Mouse (Mus musculus) liver, embryonic 16.5 days (tissue): ENCODE data around the gene Gng8. TPM values are rescaled to one million over a fixed set of nuclear protein-coding genes. Genes with fewer than 3 reads are reported as not detected.
A peak's percentile ranks its signal among the peaks of the same experiment; 100 is the strongest.

ENCODE experiments used
- ATAC-seq: fragments of 200-750 bp; cut with Nextera tagmentation; 2 replicates; pipeline ENCODE4 v1.8.0; 2017; ENCODE audit warnings: low read depth, mild to moderate bottlenecking, moderate number of reproducible peaks, moderate library complexity
- H3K27ac ChIP-seq: fragments of 300-500 bp; sonication (generic); 2 replicates; pipeline ENCODE4 v1.5.1; 2014; ENCODE audit warnings: mild to moderate bottlenecking, low read length
- H3K27me3 ChIP-seq: fragments of 300-500 bp; sonication (generic); 2 replicates; pipeline ENCODE4 v1.6.1; 2014; ENCODE audit warnings: low read depth, low read length, mixed read lengths; ENCODE audit not compliant: control insufficient read depth, insufficient read depth
- H3K36me3 ChIP-seq: fragments of 300-500 bp; sonication (generic); 2 replicates; pipeline ENCODE4 v1.6.1; 2014; ENCODE audit warnings: mild to moderate bottlenecking; ENCODE audit not compliant: control insufficient read depth, insufficient read depth
- H3K4me1 ChIP-seq: fragments of 300-500 bp; sonication (generic); 2 replicates; pipeline ENCODE4 v1.6.1; 2014; ENCODE audit warnings: low read depth, low read length, mixed read lengths; ENCODE audit not compliant: control insufficient read depth
- H3K4me2 ChIP-seq: fragments of 300-500 bp; sonication (generic); 2 replicates; pipeline ENCODE4 v1.6.1; 2014; ENCODE audit warnings: low read depth, low read length, mixed read lengths
- H3K4me3 ChIP-seq: fragments of 300-500 bp; sonication (generic); 2 replicates; pipeline ENCODE4 v1.5.1; 2014; ENCODE audit warnings: low read depth, mild to moderate bottlenecking, low read length
- H3K9ac ChIP-seq: fragments of 300-500 bp; sonication (generic); 2 replicates; pipeline ENCODE4 v1.6.1; 2014; ENCODE audit warnings: low read depth, low read length
- H3K9me3 ChIP-seq: fragments of 300-500 bp; sonication (generic); replicated peaks from 2 replicates; pipeline ENCODE4 v1.6.1; 2016; ENCODE audit warnings: low read length; ENCODE audit not compliant: control insufficient read depth
- WGBS: fragments of 180-500 bp; shearing (Covaris S2); extraction: QIAGEN DNeasy Blood & Tissue Kit; methylation state at CpG from one replicate; pipeline ENCODE4 v1.1.7; 2014; ENCODE audit not compliant: insufficient replicate concordance; 5-methylcytosine and 5-hydroxymethylcytosine counted together
- polyA plus RNA-seq: library from polyadenylated mRNA; unstranded; fragments of >200 nt; fragmentation: Nextera tagmentation; extraction: Ambion mirVana; gene quantifications from 2 replicates; pipeline ENCODE4 v1.2.1, GENCODE M21; 2015

The Gng8 gene
- 0.17 TPM in 1 of 2 replicates, not detected in the other for polyA plus RNA-seq

DNA sequence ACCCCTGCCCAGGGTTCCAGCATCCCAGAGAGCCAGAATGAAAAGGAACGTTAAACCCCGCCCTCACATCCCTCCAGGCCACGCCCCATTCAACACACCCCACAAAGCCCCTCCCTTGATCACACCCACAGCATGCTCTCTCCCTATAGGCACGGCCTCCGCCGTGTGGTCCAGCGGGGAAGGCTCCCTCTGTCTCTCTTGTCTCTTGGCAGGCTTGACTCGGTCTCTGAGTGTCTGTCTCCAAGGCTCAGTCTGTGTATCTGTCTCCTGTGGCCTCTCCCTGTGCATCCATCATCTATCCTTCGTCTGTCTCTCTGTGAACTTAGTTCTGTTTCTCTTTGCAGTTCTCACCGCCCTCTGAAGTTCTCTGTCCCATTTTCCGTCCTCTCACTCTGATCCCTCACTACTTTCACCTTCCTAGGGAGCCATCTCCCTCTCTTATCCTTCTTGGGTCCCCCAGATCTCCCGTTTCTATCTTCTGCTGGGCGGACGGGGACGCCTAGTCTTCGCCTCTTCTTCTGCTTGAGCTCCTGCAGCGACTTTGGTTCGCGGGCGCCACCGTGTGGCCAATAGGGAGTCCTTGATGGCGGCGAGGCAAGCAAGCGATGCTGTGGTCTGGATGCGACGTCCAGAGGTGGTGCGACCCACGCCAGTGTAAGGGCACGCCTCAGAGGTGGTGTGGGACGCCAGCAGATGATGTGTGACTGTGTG lies at the start of gene Gng8:
Gng8 (plus strand) TSS at position 146 of the 711 bp plus-strand sequence.
- peak within 1 kb of the TSS; percentile 44 for H3K4me3 ChIP-seq
- no peaks in the 10 kb centered on the region for H3K9me3 ChIP-seq
- H3K4me1 ChIP-seq, result peaks cover 9% of the 10 kb centered on the region
- peaks cover 57% of the 10 kb centered on the region for H3K27me3 ChIP-seq
- no peak within 1 kb of the TSS for H3K9ac ChIP-seq
- no peaks in the 10 kb centered on the region for H3K36me3 ChIP-seq
- no peak within 1 kb of the TSS for H3K27ac ChIP-seq
- H3K4me2 ChIP-seq, result peak within 1 kb of the TSS; percentile 80
- ATAC-seq, result peak; percentile 82
- under 1% methylated on average over 30 of the region's 30 CpGs for WGBS

DNA sequence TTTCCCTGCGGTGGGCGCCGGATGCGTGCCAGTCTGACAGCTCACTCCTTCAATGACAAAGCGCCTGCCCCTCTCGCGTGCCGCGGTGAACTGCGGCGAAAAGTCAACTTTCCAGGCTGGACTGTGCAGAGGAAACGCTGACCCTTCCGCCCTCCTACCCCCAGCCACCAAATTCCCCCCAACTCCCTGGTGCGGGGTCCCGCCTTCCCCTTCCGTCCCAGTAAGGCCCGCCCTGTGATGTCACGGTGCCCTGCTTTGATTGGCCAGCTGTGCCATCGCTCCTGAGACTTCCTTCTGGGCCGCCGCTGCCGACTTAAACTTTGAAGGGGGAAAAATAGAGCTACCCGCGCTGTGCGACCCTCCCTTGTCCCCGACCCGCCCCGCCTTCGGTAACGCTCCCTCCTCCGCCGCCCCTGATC lies 48.9 kb upstream of the Gng8 start, which contains the start of gene Prkd2:
Prkd2 (plus strand) TSS at position 258 of the 419 bp plus-strand sequence.
- Histone ChIP-seq H3K9me3 (no peaks in the 10 kb centered on the region), H3K4me3 (peak within 1 kb of the TSS; percentile 78), H3K27ac (peak within 1 kb of the TSS; percentile 72), H3K36me3 (peaks cover 13% of the 10 kb centered on the region), H3K9ac (peak within 1 kb of the TSS; percentile 82), H3K27me3 (no peaks in the 10 kb centered on the region), H3K4me1 (peaks cover 33% of the 10 kb centered on the region), H3K4me2 (peak within 1 kb of the TSS; percentile 98)
- ATAC-seq, result peak; percentile 82
- WGBS, result under 1% methylated on average over 31 of the region's 32 CpGs

DNA sequence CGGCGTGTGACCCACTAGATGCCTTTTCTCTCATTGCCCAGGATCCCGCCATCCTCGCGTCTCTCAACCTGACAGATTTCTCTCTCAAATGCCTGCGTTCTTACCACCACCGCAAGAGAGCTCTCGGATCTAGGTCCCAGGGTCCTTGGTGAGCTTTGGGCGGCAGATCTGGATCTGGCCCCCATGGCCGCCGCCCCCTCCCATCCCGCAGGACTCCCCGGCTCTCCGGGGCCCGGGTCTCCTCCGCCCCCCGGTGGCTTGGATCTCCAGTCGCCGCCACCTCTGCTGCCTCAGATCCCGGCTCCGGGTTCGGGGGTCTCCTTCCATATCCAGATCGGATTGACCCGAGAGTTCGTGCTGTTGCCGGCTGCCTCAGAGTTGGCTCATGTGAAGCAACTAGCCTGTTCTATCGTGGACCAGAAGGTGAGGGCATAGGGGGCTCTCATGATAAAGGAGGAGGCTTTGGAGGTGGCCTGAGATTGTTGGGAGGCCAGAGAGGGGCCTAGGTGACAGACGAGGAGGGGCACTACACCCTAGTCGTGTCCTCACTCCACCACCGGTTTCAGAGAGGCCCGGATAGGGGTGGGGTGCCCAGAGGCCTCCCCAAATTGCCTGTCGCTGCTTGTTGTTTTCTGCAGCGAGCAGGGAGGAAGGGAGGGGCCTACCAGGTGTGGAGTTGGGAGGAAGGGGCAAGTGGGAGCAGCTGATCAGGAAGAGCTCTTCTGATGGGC lies 48.0 kb upstream of the Gng8 start:
- no peaks in the 10 kb centered on the region for H3K9me3 ChIP-seq
- peaks cover 33% of the 10 kb centered on the region for H3K4me1 ChIP-seq
- ATAC-seq, result peak; percentile 30; the same call in 1 of the 2 replicates
- peak overlapping the region; percentile 78 for H3K4me3 ChIP-seq
- peak overlapping the region; percentile 98 for H3K4me2 ChIP-seq
- H3K36me3 ChIP-seq, result peaks cover 8% of the 10 kb centered on the region
- H3K9ac ChIP-seq, result peak overlapping the region; percentile 82
- H3K27ac ChIP-seq, result peak overlapping the region; percentile 72
- no peaks in the 10 kb centered on the region for H3K27me3 ChIP-seq
- WGBS, result under 1% methylated on average over 33 of the region's 33 CpGs

DNA sequence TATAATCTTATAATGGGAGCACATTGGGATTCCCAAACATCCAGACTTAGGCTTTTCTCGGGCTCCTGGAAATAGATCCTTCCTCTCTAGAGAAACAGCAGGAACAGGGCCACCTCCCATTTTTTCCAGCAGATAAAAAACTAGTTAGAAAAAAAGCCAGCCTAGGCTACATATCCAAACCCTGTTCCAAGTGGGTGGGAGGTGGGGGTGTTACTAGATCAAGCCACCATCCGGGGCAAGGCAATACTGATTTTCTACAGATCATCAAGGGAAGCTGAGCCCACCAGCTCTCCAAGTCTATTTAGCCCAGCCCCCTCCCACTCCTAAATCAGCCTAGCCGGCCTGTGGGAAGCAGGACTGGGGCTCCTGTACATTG lies 46.9 kb upstream of the Gng8 start:
- peak overlapping the region; percentile 78 for H3K4me3 ChIP-seq
- no peaks in the 10 kb centered on the region for H3K9me3 ChIP-seq
- H3K4me1 ChIP-seq, result peaks cover 33% of the 10 kb centered on the region
- 16% methylated on average over 3 of the region's 3 CpGs for WGBS
- peaks cover 6% of the 10 kb centered on the region for H3K36me3 ChIP-seq
- peak overlapping the region; percentile 65 for H3K9ac ChIP-seq
- no peak for ATAC-seq
- H3K27me3 ChIP-seq, result no peaks in the 10 kb centered on the region
- peak overlapping the region; percentile 49 for H3K27ac ChIP-seq
- H3K4me2 ChIP-seq, result peak overlapping the region; percentile 98

DNA sequence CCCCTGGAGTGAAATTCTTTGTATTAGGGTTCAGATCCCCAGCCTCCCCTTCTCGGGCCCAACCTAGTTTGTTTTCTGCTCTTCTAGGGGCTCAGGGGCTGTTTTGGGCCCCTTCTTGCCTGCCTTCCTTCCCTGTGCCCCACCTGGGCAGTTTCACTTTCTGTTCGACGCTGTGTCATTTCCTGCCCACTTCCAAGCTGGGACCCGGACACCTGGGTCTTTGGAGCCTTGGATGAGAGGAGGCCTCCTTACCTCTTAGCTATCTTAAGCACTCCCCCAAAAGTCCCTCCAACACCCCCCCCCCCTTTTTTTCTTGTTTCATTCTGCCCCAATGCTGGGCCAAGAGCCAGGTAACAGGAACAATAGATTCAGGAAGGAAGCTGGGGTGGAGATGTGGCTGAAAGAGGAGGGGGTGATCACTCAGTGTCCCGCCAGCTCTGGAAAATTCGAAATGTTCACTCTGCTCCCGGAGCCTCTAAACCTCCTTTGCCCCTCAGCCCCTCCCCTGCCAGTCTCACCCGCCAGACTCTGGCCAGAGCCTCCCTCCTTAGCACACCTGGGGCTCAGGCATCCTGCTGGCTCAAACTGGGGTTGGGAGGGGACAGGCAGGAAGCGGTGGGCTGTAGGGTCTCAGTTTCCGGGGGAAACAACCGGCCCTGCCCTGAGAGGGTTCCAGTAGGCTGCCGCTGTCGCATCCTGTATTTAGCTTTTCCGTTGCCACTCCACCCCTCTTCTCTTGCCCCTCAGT lies 46.3 kb upstream of the Gng8 start:
- peak overlapping the region; percentile 49 for H3K27ac ChIP-seq

DNA sequence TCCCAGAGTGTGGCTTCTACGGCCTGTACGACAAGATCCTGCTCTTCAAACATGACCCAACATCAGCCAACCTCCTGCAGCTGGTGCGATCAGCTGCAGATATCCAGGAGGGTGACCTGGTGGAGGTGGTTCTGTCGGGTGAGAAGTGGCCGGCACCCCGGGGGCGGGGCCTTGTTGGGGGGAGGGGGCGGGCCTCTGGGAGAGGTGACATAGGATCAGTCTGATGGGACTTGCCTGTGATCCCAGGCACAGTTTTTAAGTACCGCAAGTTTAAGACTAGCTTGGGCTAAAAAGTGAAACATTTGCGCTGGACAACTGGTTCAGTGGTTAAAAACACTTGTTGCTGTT lies 45.8 kb upstream of the Gng8 start:
- H3K4me3 ChIP-seq, result peak overlapping the region; percentile 78
- peaks cover 33% of the 10 kb centered on the region for H3K4me1 ChIP-seq
- no peaks in the 10 kb centered on the region for H3K27me3 ChIP-seq
- peak overlapping the region; percentile 26; the same call in 1 of the 2 replicates for H3K27ac ChIP-seq
- H3K4me2 ChIP-seq, result peak overlapping the region; percentile 98
- 28% methylated on average over 10 of the region's 10 CpGs for WGBS
- no peaks in the 10 kb centered on the region for H3K9me3 ChIP-seq
- no peaks in the 10 kb centered on the region; the same call in 1 of the 2 replicates for H3K36me3 ChIP-seq
- H3K9ac ChIP-seq, result peak overlapping the region; percentile 65
- no peak for ATAC-seq

More for the DNA sequence above, 46.3 kb upstream of the Gng8 start:
- H3K36me3 ChIP-seq, result peaks cover 2% of the 10 kb centered on the region
- no peak for ATAC-seq
- WGBS, result 6% methylated on average over 14 of the region's 14 CpGs
- peak overlapping the region; percentile 65 for H3K9ac ChIP-seq
- H3K4me1 ChIP-seq, result peaks cover 33% of the 10 kb centered on the region
- peak overlapping the region; percentile 78 for H3K4me3 ChIP-seq
- H3K27me3 ChIP-seq, result no peaks in the 10 kb centered on the region
- H3K9me3 ChIP-seq, result no peaks in the 10 kb centered on the region
- peak overlapping the region; percentile 98 for H3K4me2 ChIP-seq

DNA sequence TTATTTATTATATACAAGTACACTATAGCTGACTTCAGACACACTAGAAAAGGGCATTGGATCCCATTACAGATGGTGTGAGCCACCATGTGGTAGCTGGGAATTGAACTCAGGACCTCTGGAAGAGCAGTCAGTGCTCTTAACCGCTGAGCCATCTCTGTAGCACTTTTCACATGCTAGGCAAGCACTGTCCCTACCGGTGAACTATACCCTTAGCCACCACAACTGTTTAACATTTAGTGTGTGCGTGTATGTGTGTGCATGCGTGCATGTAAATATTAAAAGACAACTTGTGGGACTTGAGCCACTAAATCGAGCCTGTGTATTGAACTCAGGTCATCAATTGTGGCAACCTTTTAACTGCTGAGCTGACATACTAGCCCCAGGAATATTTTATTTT lies 44.8 kb upstream of the Gng8 start:
- Histone ChIP-seq H3K9me3 (no peaks in the 10 kb centered on the region), H3K9ac (no peak overlapping the region), H3K4me3 (no peak overlapping the region), H3K27me3 (no peaks in the 10 kb centered on the region), H3K36me3 (no peaks in the 10 kb centered on the region; the same call in 1 of the 2 replicates), H3K4me2 (no peak overlapping the region), H3K27ac (no peak overlapping the region), H3K4me1 (peaks cover 29% of the 10 kb centered on the region)
- 83% methylated on average over 5 of the region's 5 CpGs for WGBS
- ATAC-seq, result no peak

DNA sequence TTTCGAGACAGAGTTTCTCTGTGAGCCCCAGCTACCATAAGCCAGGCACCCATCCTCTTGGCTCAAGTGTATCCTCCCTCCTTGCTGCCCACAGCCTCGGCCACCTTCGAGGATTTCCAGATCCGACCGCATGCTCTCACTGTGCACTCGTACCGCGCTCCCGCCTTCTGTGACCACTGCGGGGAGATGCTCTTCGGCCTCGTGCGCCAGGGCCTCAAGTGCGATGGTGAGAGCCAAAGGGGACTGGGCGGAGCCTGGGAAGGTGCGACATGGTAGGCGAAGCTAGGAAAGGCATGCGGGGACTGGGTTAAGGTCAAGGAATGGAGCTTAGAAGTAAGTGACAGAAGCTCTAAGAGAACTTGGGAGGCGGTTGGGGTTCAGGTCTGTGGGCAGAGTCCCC lies 44.1 kb upstream of the Gng8 start:
- Histone ChIP-seq H3K36me3 (no peaks in the 10 kb centered on the region; the same call in 1 of the 2 replicates), H3K27me3 (no peaks in the 10 kb centered on the region), H3K4me1 (peaks cover 31% of the 10 kb centered on the region), H3K4me2 (no peak overlapping the region), H3K9me3 (no peaks in the 10 kb centered on the region), H3K27ac (no peak overlapping the region), H3K9ac (no peak overlapping the region), H3K4me3 (no peak overlapping the region)
- ATAC-seq, result no peak
- 82% methylated on average over 19 of the region's 19 CpGs for WGBS
